Mouse (Mus musculus): Measurements from ENCODE around the gene Rnf40.
"Not testable (repeated sequence)": the region's sequence is repeated elsewhere in the genome, so short reads cannot be mapped to it uniquely, and the experiment has no call there.

Gene Rnf40

DNA sequence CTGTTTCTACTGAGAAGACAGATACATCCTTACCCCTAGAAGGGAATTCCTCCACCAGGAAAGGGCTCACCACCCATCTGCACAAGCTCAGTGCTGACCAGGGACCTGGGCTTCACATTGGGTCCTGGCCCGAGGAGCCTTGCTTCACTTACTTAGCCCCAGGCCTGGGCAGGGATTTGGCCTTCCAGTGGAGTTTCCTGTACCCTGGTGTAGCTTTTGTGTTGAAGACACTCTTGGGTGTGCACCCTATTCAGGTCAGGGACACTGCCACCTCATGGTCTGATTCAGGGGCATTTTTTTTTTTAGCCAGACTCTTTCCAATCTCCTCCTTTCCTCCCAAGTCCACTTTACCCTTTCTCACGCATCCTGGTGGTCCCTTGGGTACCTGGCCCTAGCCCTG, 14.3 kb downstream of the Rnf40 start:
- DNase-seq (ENCODE audit: low read depth, low spot score) = no peak

DNA sequence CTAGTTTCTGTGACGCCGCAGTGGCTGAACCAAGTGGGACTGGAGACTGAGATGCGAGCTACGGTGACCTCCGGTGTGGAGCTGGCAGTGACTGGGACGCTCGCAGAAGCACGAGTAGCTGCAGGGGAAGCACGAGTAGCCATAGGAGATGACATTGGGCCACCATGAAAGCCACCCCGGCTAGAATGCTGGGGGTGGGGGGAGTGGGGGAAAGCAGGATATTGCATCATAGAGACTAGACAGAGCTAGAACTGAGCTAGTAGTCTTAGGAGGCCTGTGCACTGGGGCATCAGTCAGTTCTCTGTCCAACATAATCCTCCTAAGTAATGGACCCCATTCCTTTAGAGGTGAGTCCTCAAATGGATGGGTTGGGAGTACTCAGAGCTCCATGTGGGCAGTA, 15.7 kb downstream of the Rnf40 start:
- DNase-seq (ENCODE audit: low read depth, low spot score) = no peak

DNA sequence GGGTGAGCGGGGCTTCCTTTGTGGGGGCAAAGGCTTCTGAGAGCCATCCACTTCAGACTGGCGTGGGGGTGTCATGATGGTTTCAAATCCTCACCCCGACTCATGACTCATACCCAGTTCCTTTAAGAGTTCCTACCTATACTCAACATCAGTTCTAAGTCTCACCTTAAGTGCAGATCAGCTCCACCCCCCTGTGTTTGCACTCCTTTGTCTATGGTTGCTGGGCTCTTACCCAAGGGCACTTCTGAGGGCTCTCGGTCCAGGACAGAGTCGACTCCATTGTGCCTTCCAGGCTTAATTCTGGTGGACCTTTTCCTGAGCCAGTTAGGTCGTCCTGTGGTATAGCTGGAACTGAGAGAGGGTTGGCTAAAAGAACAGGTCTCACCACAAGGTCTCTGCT, 18.6 kb downstream of the Rnf40 start:
- DNase-seq (ENCODE audit: low read depth, low spot score) = no peak

DNA sequence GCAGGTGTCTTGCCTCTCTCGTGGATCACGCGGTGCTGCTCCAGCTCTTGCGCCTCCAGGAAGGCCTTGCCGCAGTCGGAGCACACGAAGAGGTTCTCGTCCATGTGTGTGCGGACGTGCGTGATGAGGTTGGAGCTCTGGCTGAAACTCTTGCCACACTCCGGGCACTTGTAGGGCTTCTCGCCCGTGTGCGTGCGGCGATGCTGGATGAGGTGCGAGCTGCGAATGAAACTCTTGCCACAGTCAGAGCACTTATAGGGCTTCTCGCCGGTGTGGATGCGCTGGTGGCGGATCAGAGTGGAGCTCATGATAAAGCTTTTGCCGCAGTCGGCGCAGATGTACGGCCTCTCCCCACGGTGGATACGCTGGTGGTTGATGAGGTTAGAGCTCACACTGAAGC, 22.4 kb downstream of the Rnf40 start:
- no peak for DNase-seq (ENCODE audit: low read depth, low spot score)

DNA sequence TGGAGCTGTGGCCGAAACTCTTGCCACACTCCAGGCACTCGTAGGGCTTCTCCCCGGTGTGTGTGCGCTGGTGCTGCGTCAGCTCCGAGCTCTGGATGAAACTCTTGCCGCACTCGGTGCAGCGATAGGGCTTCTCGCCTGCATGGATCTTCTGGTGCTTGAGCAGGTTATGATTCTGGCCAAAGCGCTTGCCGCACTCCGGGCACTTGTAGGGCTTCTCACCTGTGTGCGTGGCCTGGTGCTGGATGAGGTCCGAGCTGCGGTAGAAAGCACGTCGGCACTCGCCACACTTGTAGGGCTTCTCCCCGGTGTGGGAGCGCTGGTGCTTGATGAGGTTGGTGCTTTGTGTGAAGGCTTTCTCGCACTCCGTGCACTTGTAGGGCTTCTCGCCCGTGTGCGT, 23.0 kb downstream of the Rnf40 start:
- no peak for DNase-seq (ENCODE audit: low read depth, low spot score)

GRCm38 (mm10) chr7:127613501-127613900, 24.9 kb downstream of the Rnf40 start:
- DNase-seq (ENCODE audit: low read depth, low spot score) = no peak

- DNase-seq (ENCODE audit: low read depth, low spot score) = no peak
Observed at GRCm38 (mm10) chr7:127614091-127614490, 25.5 kb downstream of the Rnf40 start.

GRCm38 (mm10) chr7:127614511-127614890, 25.9 kb downstream of the Rnf40 start:
- peak; percentile 54 for DNase-seq (ENCODE audit: low read depth, low spot score)

- DNase-seq (ENCODE audit: low read depth, low spot score) = peak; percentile 91
Observed at GRCm38 (mm10) chr7:127614891-127615843, 26.6 kb downstream of the Rnf40 start, which contains the start of gene Zfp629. TSS of gene Zfp629 (minus strand) at chr7:127615797.

DNA sequence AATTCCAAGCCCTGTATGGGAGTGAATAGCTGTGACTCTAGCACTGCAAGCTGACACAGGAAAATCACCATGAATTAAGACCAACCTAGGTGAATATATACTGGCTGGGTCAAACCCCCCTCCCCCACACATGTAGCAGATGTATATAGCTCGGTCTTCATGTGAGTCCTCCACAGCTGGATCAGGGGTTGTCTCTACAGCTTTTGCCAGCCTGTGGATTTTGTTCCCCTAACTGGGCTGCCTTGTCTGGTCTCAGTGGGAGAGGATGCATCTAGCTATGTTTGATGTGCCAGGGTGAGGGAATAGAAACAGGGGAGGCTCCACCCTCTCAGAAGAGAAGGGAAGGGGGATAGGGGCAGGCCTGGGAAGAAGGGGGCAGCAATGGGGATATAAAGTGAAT, 27.8 kb downstream of the Rnf40 start:
- DNase-seq (ENCODE audit: low read depth, low spot score) = no peak

DNA sequence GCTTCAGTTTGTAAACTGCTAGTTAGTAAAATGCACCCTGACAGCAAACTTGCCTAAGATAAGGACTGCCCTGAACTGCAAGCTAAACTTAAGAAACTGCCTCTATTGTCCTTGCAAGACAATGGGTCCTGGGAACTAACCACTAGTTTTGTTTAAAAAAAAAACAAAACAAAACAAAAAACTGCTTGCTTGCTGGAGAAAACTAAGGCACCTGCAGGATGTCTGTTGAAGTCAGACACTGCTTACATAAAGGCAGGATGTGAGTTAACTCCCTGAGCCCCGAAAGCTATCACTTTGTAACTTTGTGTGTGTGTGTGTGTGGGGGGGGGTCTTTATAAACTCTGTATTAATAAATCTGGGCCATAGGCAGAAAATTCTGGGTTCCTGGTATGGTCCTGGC, 28.3 kb downstream of the Rnf40 start:
- DNase-seq (ENCODE audit: low read depth, low spot score) = no peak

DNA sequence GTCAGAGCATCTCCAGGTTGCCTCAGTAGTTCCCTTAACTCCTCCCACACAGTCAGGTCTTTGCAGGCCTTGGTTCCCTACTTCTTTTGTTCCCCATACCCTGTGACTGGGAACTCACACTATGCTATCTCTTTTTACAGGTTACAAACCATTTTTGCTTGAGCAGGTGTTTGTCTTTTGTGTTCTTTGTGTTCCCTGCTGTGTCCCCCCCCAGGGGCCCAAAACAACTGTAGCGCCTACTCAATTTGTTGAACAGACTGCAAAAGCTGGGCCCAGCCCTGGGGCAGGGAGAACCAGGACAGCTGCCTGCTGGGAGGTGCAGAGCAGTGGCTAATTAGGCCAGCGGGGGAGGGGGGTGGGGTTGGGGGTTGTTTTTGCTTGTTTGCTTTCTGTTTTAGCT, 29.4 kb downstream of the Rnf40 start:
- DNase-seq (ENCODE audit: low read depth, low spot score) = no peak

DNA sequence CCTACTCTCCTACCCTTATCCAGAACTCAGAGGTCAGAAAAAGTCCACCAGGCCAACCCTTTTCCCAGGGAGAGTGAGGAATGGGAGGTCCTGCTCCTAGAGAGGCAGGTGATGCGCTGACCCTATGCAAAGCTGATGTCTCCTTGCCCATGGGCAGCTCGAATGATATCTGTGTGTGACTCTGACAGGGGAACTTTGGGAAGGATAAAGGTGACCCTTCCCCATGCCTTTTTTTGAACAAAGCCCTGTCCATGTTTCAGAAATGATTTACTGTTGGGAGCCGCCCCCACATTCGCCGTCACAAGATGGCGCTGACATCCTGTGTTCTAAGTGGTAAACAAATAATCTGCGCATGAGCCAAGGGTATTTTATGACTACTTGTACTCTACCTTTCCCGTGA, 29.8 kb downstream of the Rnf40 start:
- not testable (repeated sequence) for DNase-seq (ENCODE audit: low read depth, low spot score)

GRCm38 (mm10) chr7:127626039-127626438, 37.5 kb downstream of the Rnf40 start:
- DNase-seq (ENCODE audit: low read depth, low spot score) = no peak

GRCm38 (mm10) chr7:127626471-127626870, 37.9 kb downstream of the Rnf40 start:
- DNase-seq (ENCODE audit: low read depth, low spot score) = no peak

GRCm38 (mm10) chr7:127628646-127629045, 40.1 kb downstream of the Rnf40 start:
- DNase-seq (ENCODE audit: low read depth, low spot score) = no peak

- no peak for DNase-seq (ENCODE audit: low read depth, low spot score)
Observed at GRCm38 (mm10) chr7:127631416-127631815, 42.8 kb downstream of the Rnf40 start.

DNA sequence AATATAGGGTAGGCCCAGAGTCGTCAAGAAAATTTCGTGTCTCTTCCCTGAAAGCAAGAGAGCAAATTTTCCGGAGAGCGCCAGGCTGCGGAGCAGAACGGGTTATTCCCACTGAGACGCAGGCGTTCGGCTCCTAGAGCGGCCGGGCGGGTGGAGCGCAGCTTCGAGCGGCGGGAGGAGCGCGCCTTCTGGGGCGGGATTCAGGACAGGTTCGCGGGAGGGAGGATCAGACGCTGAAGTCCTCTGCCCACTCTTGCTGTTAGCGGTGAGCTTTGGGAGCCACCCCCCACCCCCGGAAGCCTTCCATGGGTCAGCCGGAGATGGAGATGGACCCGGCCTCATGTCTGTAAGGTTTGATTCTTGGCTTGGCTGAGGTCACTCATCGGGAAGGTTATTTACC, 48.4 kb downstream of the Rnf40 start:
- peak; percentile 66 for DNase-seq (ENCODE audit: low read depth, low spot score)

GRCm38 (mm10) chr7:127641260-127641659, 52.7 kb downstream of the Rnf40 start:
- DNase-seq (ENCODE audit: low read depth, low spot score) = no peak

DNA sequence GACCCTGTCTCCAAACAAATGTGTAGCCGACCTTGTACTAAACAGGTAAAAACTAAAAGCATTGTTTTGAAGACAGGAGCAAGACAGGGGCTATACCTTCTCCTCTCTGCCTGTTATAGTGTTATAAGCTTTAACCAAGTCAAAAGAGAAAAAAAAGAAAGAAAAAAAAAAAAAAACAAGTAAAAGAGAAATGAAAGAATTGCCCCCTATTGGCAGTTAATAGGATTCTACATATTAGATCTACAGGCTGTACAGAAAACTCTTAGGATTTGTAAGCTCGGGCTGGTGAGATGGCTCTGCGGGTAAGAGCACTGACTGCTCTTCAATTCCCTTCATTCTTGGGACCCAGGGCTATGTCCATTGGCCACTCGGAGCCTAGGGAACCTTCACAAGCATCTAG, 53.7 kb downstream of the Rnf40 start:
- no peak for DNase-seq (ENCODE audit: low read depth, low spot score)

- DNase-seq (ENCODE audit: low read depth, low spot score) = no peak
Observed at GRCm38 (mm10) chr7:127646363-127646762, 57.8 kb downstream of the Rnf40 start.

- DNase-seq (ENCODE audit: low read depth, low spot score) = not testable (repeated sequence)
Observed at GRCm38 (mm10) chr7:127647576-127647975, 59.0 kb downstream of the Rnf40 start.

DNA sequence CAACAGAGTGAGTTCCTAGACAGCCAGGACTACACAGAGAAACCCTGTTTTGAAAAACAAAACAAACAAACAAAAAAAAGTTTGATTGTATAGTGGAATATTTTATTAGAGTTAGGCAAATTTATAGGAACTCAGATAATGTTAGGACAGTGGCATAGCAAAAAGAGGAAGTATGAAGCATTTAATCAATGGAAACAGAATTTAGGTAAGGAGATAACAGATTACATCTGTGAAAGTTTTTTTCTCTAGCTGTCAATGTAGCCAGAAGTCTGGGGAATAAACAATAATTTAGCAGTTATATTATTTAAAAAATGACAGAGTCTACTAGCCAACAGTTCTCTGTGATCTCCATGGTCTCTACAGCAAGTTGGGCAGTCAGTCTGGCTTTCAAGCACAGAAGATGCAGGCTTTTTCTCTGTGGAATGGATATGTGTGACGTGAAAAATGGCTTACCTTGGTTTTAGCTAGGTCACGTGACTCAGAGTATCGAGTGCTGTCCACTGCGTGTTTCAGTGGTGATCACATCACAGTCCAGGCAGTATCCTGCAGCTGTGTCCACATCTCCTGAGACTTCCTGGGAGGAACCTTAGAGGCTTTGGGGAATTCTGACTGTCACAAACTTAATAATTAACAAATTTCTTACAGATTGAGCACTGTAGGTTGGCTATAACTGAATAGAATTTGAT, 60.1 kb downstream of the Rnf40 start:
- no peak for DNase-seq (ENCODE audit: low read depth, low spot score)

Data from mesoderm, embryonic 11.5 days (tissue).